Mouse (Mus musculus): ENCODE measurements at regions not wholly inside any gene's neighbourhood (a gene's known extent, or its start where the extent isn't known, plus 50 kb on each side); places are given as distances from the start of the nearest gene placed in this dataset.

GRCm38 (mm10) chr15:65347277-65347676 lies 332.6 kb upstream of the Gm21961 start:
- no peak for TF ChIP-seq CTCF (IDR thresholded peaks at IDR 0.05)
- DNase-seq (ENCODE audit: low spot score) (no peak), ATAC-seq (ENCODE audit: low FRiP score) (no peak)
- Histone ChIP-seq H3K27ac (ENCODE audit: low read depth, low read length) (no peak overlapping the region), H3K4me1 (ENCODE audit: insufficient read depth, low read length) (no peaks in the 10 kb centered on the region), H3K4me3 (ENCODE audit: low read depth, low read length) (no peak overlapping the region), H3K36me3 (ENCODE audit: insufficient read depth, low read length) (no peaks in the 10 kb centered on the region), H3K4me2 (ENCODE audit: low read depth, low read length, poor library complexity, severe bottlenecking) (no peak overlapping the region), H3K9me3 (ENCODE audit: low read length) (no peaks in the 10 kb centered on the region), H3K27me3 (ENCODE audit: insufficient read depth, low read length) (no peaks in the 10 kb centered on the region), H3K9ac (replicated peaks; ENCODE audit: low read length, poor library complexity, severe bottlenecking) (no peak overlapping the region)
- 69% methylated on average over 3 of the region's 3 CpGs for WGBS

- no peak overlapping the region for H3K4me3 ChIP-seq (ENCODE audit: low read depth, low read length)
- ATAC-seq (ENCODE audit: low FRiP score), result no peak
- no peak overlapping the region for H3K4me2 ChIP-seq (ENCODE audit: low read depth, low read length, poor library complexity, severe bottlenecking)
- WGBS, result 83% methylated on average over 2 of the region's 2 CpGs
- no peak for TF ChIP-seq CTCF (IDR thresholded peaks at IDR 0.05)
- no peaks in the 10 kb centered on the region for H3K36me3 ChIP-seq (ENCODE audit: insufficient read depth, low read length)
- DNase-seq (ENCODE audit: low spot score), result no peak
- no peak overlapping the region for H3K27ac ChIP-seq (ENCODE audit: low read depth, low read length)
- H3K27me3 ChIP-seq (ENCODE audit: insufficient read depth, low read length), result no peaks in the 10 kb centered on the region
- H3K4me1 ChIP-seq (ENCODE audit: insufficient read depth, low read length), result no peaks in the 10 kb centered on the region
- H3K9ac ChIP-seq (replicated peaks; ENCODE audit: low read length, poor library complexity, severe bottlenecking), result no peak overlapping the region
- H3K9me3 ChIP-seq (ENCODE audit: low read length), result no peaks in the 10 kb centered on the region
Measured at GRCm38 (mm10) chr15:65342501-65342900, 327.8 kb upstream of the Gm21961 start.

GRCm38 (mm10) chr15:65334076-65334475 lies 319.4 kb upstream of the Gm21961 start:
- no peak overlapping the region for H3K4me3 ChIP-seq (ENCODE audit: low read depth, low read length)
- H3K4me1 ChIP-seq (ENCODE audit: insufficient read depth, low read length), result no peaks in the 10 kb centered on the region
- TF ChIP-seq CTCF (IDR thresholded peaks at IDR 0.05), result no peak
- DNase-seq (ENCODE audit: low spot score), result no peak
- 92% methylated on average over 2 of the region's 2 CpGs for WGBS
- H3K4me2 ChIP-seq (ENCODE audit: low read depth, low read length, poor library complexity, severe bottlenecking), result no peak overlapping the region
- no peaks in the 10 kb centered on the region for H3K36me3 ChIP-seq (ENCODE audit: insufficient read depth, low read length)
- ATAC-seq (ENCODE audit: low FRiP score), result no peak
- H3K9me3 ChIP-seq (ENCODE audit: low read length), result no peaks in the 10 kb centered on the region
- H3K27ac ChIP-seq (ENCODE audit: low read depth, low read length), result no peak overlapping the region
- H3K9ac ChIP-seq (replicated peaks; ENCODE audit: low read length, poor library complexity, severe bottlenecking), result no peak overlapping the region
- H3K27me3 ChIP-seq (ENCODE audit: insufficient read depth, low read length), result no peaks in the 10 kb centered on the region

GRCm38 (mm10) chr15:65308066-65308465 lies 293.4 kb upstream of the Gm21961 start:
- Histone ChIP-seq H3K27me3 (ENCODE audit: insufficient read depth, low read length) (no peaks in the 10 kb centered on the region), H3K9me3 (ENCODE audit: low read length) (no peaks in the 10 kb centered on the region), H3K27ac (ENCODE audit: low read depth, low read length) (no peak overlapping the region), H3K4me3 (ENCODE audit: low read depth, low read length) (no peak overlapping the region), H3K9ac (replicated peaks; ENCODE audit: low read length, poor library complexity, severe bottlenecking) (no peak overlapping the region), H3K4me1 (ENCODE audit: insufficient read depth, low read length) (no peaks in the 10 kb centered on the region), H3K36me3 (ENCODE audit: insufficient read depth, low read length) (no peaks in the 10 kb centered on the region), H3K4me2 (ENCODE audit: low read depth, low read length, poor library complexity, severe bottlenecking) (no peak overlapping the region)
- DNase-seq (ENCODE audit: low spot score) (no peak), ATAC-seq (ENCODE audit: low FRiP score) (no peak)
- 29% methylated on average over 6 of the region's 6 CpGs for WGBS
- no peak for TF ChIP-seq CTCF (IDR thresholded peaks at IDR 0.05)

GRCm38 (mm10) chr15:65258816-65259215 lies 244.1 kb upstream of the Gm21961 start:
- DNase-seq (ENCODE audit: low spot score), result no peak
- Histone ChIP-seq H3K9me3 (ENCODE audit: low read length) (no peaks in the 10 kb centered on the region), H3K36me3 (ENCODE audit: insufficient read depth, low read length) (no peaks in the 10 kb centered on the region), H3K4me1 (ENCODE audit: insufficient read depth, low read length) (no peaks in the 10 kb centered on the region), H3K27me3 (ENCODE audit: insufficient read depth, low read length) (no peaks in the 10 kb centered on the region), H3K27ac (ENCODE audit: low read depth, low read length) (no peak overlapping the region), H3K4me2 (ENCODE audit: low read depth, low read length, poor library complexity, severe bottlenecking) (no peak overlapping the region), H3K9ac (replicated peaks; ENCODE audit: low read length, poor library complexity, severe bottlenecking) (no peak overlapping the region), H3K4me3 (ENCODE audit: low read depth, low read length) (no peak overlapping the region)
- no peak for ATAC-seq (ENCODE audit: low FRiP score)
- no peak for TF ChIP-seq CTCF (IDR thresholded peaks at IDR 0.05)

- no peaks in the 10 kb centered on the region for H3K9me3 ChIP-seq (ENCODE audit: low read length)
Measured at GRCm38 (mm10) chr15:65222504-65222903, 207.8 kb upstream of the Gm21961 start.

GRCm38 (mm10) chr15:65217908-65218307 lies 203.2 kb upstream of the Gm21961 start:
- no peak for TF ChIP-seq CTCF (IDR thresholded peaks at IDR 0.05)
- DNase-seq (ENCODE audit: low spot score) (no peak), ATAC-seq (ENCODE audit: low FRiP score) (no peak)
- Histone ChIP-seq H3K9ac (replicated peaks; ENCODE audit: low read length, poor library complexity, severe bottlenecking) (no peak overlapping the region), H3K36me3 (ENCODE audit: insufficient read depth, low read length) (no peaks in the 10 kb centered on the region), H3K4me3 (ENCODE audit: low read depth, low read length) (no peak overlapping the region), H3K9me3 (ENCODE audit: low read length) (no peaks in the 10 kb centered on the region), H3K4me2 (ENCODE audit: low read depth, low read length, poor library complexity, severe bottlenecking) (no peak overlapping the region), H3K4me1 (ENCODE audit: insufficient read depth, low read length) (no peaks in the 10 kb centered on the region), H3K27ac (ENCODE audit: low read depth, low read length) (no peak overlapping the region), H3K27me3 (ENCODE audit: insufficient read depth, low read length) (no peaks in the 10 kb centered on the region)
- WGBS, result 92% methylated on average over 2 of the region's 2 CpGs

More at GRCm38 (mm10) chr15:65222504-65222903, 207.8 kb upstream of the Gm21961 start:
- no peak overlapping the region for H3K27ac ChIP-seq (ENCODE audit: low read depth, low read length)
- no peak for DNase-seq (ENCODE audit: low spot score)
- TF ChIP-seq CTCF (IDR thresholded peaks at IDR 0.05), result no peak
- no peak overlapping the region for H3K4me2 ChIP-seq (ENCODE audit: low read depth, low read length, poor library complexity, severe bottlenecking)
- no peak overlapping the region for H3K9ac ChIP-seq (replicated peaks; ENCODE audit: low read length, poor library complexity, severe bottlenecking)
- no peaks in the 10 kb centered on the region for H3K36me3 ChIP-seq (ENCODE audit: insufficient read depth, low read length)
- H3K27me3 ChIP-seq (ENCODE audit: insufficient read depth, low read length), result no peaks in the 10 kb centered on the region
- no peak overlapping the region for H3K4me3 ChIP-seq (ENCODE audit: low read depth, low read length)
- ATAC-seq (ENCODE audit: low FRiP score), result no peak
- no peaks in the 10 kb centered on the region for H3K4me1 ChIP-seq (ENCODE audit: insufficient read depth, low read length)

All from midbrain, postnatal 0 days (tissue).